Mouse (Mus musculus): ENCODE measurements around the gene Rims4.

GRCm38 (mm10) chr2:163853461-163853901 is 65.0 kb downstream of the Rims4 start, which contains the start of gene Kcnk15:
- TF ChIP-seq CTCF (IDR thresholded peaks at IDR 0.05; ENCODE audit: insufficient read depth, low read length), result no peak
- no peak for TF ChIP-seq POLR2A (IDR thresholded peaks at IDR 0.05; ENCODE audit: borderline replicate concordance, extremely low read depth, low read depth, low read length)
